Mouse (Mus musculus) forebrain, embryonic 16.5 days (tissue): ENCODE data around the gene Vps35l. TPM values are rescaled to one million over a fixed set of nuclear protein-coding genes. Genes with fewer than 3 reads are reported as not detected.

ENCODE experiments used
- ATAC-seq: fragments of 200-750 bp; cut with Nextera tagmentation; 2 replicates; pipeline ENCODE4 v1.8.0; 2017; ENCODE audit warnings: mild to moderate bottlenecking, moderate library complexity
- H3K27ac ChIP-seq: fragments of 300-500 bp; sonication (generic); 2 replicates; pipeline ENCODE4 v1.5.1; 2014; ENCODE audit warnings: low read length, control low read depth
- H3K27me3 ChIP-seq: fragments of 300-500 bp; sonication (generic); replicated peaks from 2 replicates; pipeline ENCODE4 v1.6.1; 2014; ENCODE audit warnings: low read length; ENCODE audit not compliant: control insufficient read depth, insufficient read depth
- H3K36me3 ChIP-seq: fragments of 300-500 bp; sonication (generic); 2 replicates; pipeline ENCODE4 v1.6.1; 2014; ENCODE audit not compliant: control insufficient read depth, insufficient read depth
- H3K4me1 ChIP-seq: fragments of 300-500 bp; sonication (generic); replicated peaks from 2 replicates; pipeline ENCODE4 v1.6.1; 2014; ENCODE audit warnings: low read length; ENCODE audit not compliant: control insufficient read depth, insufficient read depth
- H3K4me2 ChIP-seq: fragments of 300-500 bp; sonication (generic); 2 replicates; pipeline ENCODE4 v1.6.1; 2014; ENCODE audit warnings: mild to moderate bottlenecking, low read length, control low read depth
- H3K4me3 ChIP-seq: fragments of 300-500 bp; sonication (generic); replicated peaks from 2 replicates; pipeline ENCODE4 v1.5.1; 2014; ENCODE audit warnings: mild to moderate bottlenecking, low read length, control low read depth
- H3K9ac ChIP-seq: fragments of 300-500 bp; sonication (generic); replicated peaks from 2 replicates; pipeline ENCODE4 v1.6.1; 2014; ENCODE audit warnings: low read depth, low read length, control low read depth
- H3K9me3 ChIP-seq: fragments of 300-500 bp; sonication (generic); 2 replicates; pipeline ENCODE4 v1.6.1; 2016; ENCODE audit warnings: low read length; ENCODE audit not compliant: control insufficient read depth
- WGBS: fragments of 180-500 bp; shearing (Covaris S2); extraction: QIAGEN DNeasy Blood & Tissue Kit; methylation state at CpG from one replicate; pipeline ENCODE4 v1.1.7; 2014; 5-methylcytosine and 5-hydroxymethylcytosine counted together
- polyA plus RNA-seq: library from polyadenylated mRNA; unstranded; fragments of >200 nt; fragmentation: Nextera tagmentation; extraction: Ambion mirVana; gene quantifications from 2 replicates; pipeline ENCODE4 v1.2.1, GENCODE M21; 2015

The Vps35l gene
- polyA plus RNA-seq, 1 experiment from 2014 or later = 103 TPM

GRCm38 (mm10) chr7:118846329-118846728 is 106.3 kb downstream of the Vps35l start:
- no peak for ATAC-seq
- Histone ChIP-seq H3K4me3 (no peak overlapping the region), H3K27ac (no peak overlapping the region), H3K4me2 (no peak overlapping the region), H3K4me1 (peaks cover 7% of the 10 kb centered on the region), H3K9ac (no peak overlapping the region), H3K27me3 (no peaks in the 10 kb centered on the region), H3K9me3 (no peaks in the 10 kb centered on the region), H3K36me3 (peaks cover 41% of the 10 kb centered on the region)
- 92% methylated on average over 4 of the region's 4 CpGs for WGBS

- Histone ChIP-seq H3K4me1 (peaks cover 3% of the 10 kb centered on the region; the same call in 1 of the 2 replicates), H3K27ac (no peak overlapping the region), H3K9ac (no peak overlapping the region), H3K4me3 (no peak overlapping the region), H3K9me3 (no peaks in the 10 kb centered on the region), H3K4me2 (no peak overlapping the region), H3K36me3 (peaks cover 32% of the 10 kb centered on the region), H3K27me3 (no peaks in the 10 kb centered on the region)
- ATAC-seq = no peak
- 90% methylated on average over 10 of the region's 10 CpGs for WGBS
These were observed 108.8 kb downstream of the Vps35l start for GRCm38 (mm10) chr7:118848796-118849195.

DNA sequence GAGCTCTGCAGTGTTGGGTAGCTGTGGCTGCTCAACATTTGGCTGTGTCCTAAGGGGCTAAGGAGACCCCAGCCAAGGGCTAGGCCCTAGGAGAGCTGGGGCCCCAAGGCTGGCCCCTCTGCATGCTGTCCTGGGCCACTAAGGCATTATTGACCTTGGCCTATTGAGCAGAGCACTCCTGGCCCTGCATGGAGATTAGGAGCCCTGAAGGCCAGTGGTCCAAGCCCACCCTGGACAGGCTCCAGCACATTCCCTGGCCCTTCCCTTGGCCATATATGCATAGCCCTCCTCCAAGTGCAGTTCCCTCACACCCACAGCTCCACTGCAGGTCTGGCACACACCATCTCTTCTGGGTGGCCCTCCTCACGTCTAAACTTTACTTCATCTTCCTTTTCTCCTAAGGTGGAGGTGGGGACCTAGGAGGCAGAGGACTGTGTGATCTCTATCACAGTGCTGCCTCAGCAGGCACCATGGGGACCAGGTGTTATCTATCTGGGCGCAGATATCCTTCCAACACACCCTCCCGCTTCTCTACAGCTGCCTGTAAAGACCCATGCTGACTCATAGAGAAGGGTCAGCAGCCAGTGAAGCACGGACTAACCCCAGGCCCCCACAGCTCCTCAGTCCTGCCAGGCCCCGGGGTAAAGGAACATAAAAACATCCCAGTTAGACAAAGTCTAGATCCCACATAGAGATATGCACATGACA is 109.7 kb downstream of the Vps35l start:
- Histone ChIP-seq H3K4me3 (no peak overlapping the region), H3K9ac (no peak overlapping the region), H3K4me2 (no peak overlapping the region), H3K4me1 (peaks cover 12% of the 10 kb centered on the region), H3K36me3 (peaks cover 25% of the 10 kb centered on the region; the same call in 1 of the 2 replicates), H3K27me3 (no peaks in the 10 kb centered on the region), H3K27ac (no peak overlapping the region), H3K9me3 (no peaks in the 10 kb centered on the region)
- 86% methylated on average over 5 of the region's 5 CpGs for WGBS
- no peak for ATAC-seq

GRCm38 (mm10) chr7:118850676-118851290 is 110.8 kb downstream of the Vps35l start:
- 58% methylated on average over 9 of the region's 9 CpGs for WGBS
- H3K27me3 ChIP-seq = no peaks in the 10 kb centered on the region
- H3K4me3 ChIP-seq = no peak overlapping the region
- no peak for ATAC-seq
- H3K9me3 ChIP-seq = no peaks in the 10 kb centered on the region
- H3K36me3 ChIP-seq = peaks cover 17% of the 10 kb centered on the region; the same call in 1 of the 2 replicates
- no peak overlapping the region for H3K9ac ChIP-seq
- peaks cover 16% of the 10 kb centered on the region for H3K4me1 ChIP-seq
- no peak overlapping the region for H3K4me2 ChIP-seq
- no peak overlapping the region for H3K27ac ChIP-seq

DNA sequence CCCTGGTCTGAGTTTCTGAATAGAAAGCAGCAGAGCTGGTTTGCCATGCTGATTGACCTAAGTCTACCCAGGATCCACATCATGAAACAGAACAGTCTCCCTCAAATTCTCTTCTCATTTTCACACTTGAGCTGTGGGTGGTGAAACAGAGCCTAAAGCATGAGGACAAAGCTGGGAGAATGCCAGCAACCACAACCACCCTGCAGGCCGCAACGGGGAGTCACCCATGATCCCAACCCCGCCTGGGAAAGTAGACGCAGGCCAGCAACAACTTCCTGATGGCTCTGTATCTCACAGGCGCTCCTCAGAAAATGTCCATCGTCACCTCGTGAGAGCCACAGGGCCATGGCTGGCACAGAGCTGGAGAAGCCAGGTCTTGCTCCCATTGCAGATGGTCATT is 111.5 kb downstream of the Vps35l start:
- Histone ChIP-seq H3K4me2 (no peak overlapping the region), H3K4me3 (no peak overlapping the region), H3K27me3 (no peaks in the 10 kb centered on the region), H3K4me1 (peaks cover 21% of the 10 kb centered on the region), H3K9ac (no peak overlapping the region), H3K36me3 (peaks cover 13% of the 10 kb centered on the region; the same call in 1 of the 2 replicates), H3K27ac (no peak overlapping the region), H3K9me3 (no peaks in the 10 kb centered on the region)
- no peak for ATAC-seq
- WGBS = 90% methylated on average over 7 of the region's 7 CpGs

DNA sequence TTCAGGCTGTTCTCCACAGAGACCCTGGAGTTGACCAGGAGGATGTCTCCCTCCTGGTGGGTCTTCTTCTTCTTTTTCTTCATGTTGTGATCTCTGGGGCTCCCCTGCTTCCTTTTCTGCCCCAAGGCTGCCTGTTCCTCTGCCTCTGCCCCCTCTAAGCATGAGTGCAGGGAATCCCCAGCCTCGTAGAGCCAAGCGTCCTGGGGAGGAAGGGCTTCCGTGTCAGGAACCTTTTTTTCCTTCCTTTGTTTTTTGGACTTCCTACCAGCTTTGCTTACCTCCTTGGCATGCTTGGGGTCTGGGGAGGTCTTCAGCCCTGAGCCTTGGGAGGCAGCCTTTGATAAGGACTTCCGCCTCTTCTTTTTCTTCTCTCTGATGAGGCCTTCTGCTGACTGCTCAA is 112.6 kb downstream of the Vps35l start:
- H3K4me2 ChIP-seq = no peak overlapping the region
- no peak overlapping the region for H3K9ac ChIP-seq
- 81% methylated on average over 4 of the region's 4 CpGs for WGBS
- H3K4me1 ChIP-seq = peaks cover 21% of the 10 kb centered on the region
- ATAC-seq = no peak
- peaks cover 9% of the 10 kb centered on the region; the same call in 1 of the 2 replicates for H3K36me3 ChIP-seq
- H3K4me3 ChIP-seq = no peak overlapping the region
- H3K9me3 ChIP-seq = no peaks in the 10 kb centered on the region
- H3K27ac ChIP-seq = no peak overlapping the region
- H3K27me3 ChIP-seq = no peaks in the 10 kb centered on the region

DNA sequence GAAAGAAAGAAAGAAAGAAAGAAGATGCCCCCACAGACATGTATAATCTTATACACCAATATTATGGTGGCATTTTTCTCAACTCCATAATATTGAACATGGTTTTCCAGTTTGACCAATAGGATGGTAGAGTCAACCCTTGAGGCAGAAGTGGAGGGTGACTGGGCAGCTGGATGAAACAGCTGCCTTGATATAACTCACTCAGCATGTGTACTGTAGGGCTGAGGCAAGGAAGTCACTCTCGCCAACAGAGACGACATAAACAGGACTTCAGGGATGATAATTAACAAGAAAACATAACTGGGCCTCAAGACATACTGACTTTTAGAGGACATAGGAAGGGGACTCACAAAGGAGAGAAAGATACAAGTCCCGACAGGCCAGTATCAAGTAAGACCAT is 114.6 kb downstream of the Vps35l start:
- H3K27me3 ChIP-seq = no peaks in the 10 kb centered on the region
- peak overlapping the region; percentile 91 for H3K4me2 ChIP-seq
- no peak for ATAC-seq
- no peak overlapping the region for H3K27ac ChIP-seq
- 0 out of 2 replicates have a peak, but pooled peaks cover 3% of the 10 kb centered on the region for H3K36me3 ChIP-seq
- peak overlapping the region; percentile 81 for H3K4me3 ChIP-seq
- H3K9ac ChIP-seq = peak overlapping the region; percentile 68
- peaks cover 21% of the 10 kb centered on the region for H3K4me1 ChIP-seq
- no peaks in the 10 kb centered on the region for H3K9me3 ChIP-seq
- WGBS = 19% methylated on average over 3 of the region's 3 CpGs

- ATAC-seq = peak; percentile 99
- under 1% methylated on average over 57 of the region's 57 CpGs for WGBS
- no peaks in the 10 kb centered on the region for H3K9me3 ChIP-seq
- H3K27me3 ChIP-seq = no peaks in the 10 kb centered on the region
- H3K36me3 ChIP-seq = 0 out of 2 replicates have a peak, but pooled peaks cover 2% of the 10 kb centered on the region
- peak within 1 kb of the TSS; percentile 81 for H3K27ac ChIP-seq
- H3K4me2 ChIP-seq = peak within 1 kb of the TSS; percentile 91
- H3K9ac ChIP-seq = peak within 1 kb of the TSS; percentile 68
- peak within 1 kb of the TSS; percentile 81 for H3K4me3 ChIP-seq
- peaks cover 21% of the 10 kb centered on the region for H3K4me1 ChIP-seq
These were observed 115.3 kb downstream of the Vps35l start, which contains the start of gene Iqck for GRCm38 (mm10) chr7:118855171-118855876. Iqck (plus strand) TSS chr7:118855752.

- Histone ChIP-seq H3K4me3 (peak within 1 kb of the TSS; percentile 81), H3K9ac (peak within 1 kb of the TSS; percentile 68), H3K27ac (peak within 1 kb of the TSS; percentile 81), H3K36me3 (no peaks in the 10 kb centered on the region), H3K4me1 (peaks cover 19% of the 10 kb centered on the region), H3K27me3 (no peaks in the 10 kb centered on the region), H3K9me3 (no peaks in the 10 kb centered on the region), H3K4me2 (peak within 1 kb of the TSS; percentile 91)
- WGBS = under 1% methylated on average over 46 of the region's 46 CpGs
- ATAC-seq = peak; percentile 85
These were observed 115.9 kb downstream of the Vps35l start, which contains the start of gene Knop1 for GRCm38 (mm10) chr7:118855877-118856304. Knop1 (minus strand) TSS chr7:118856254.
